Mouse (Mus musculus) bone marrow macrophage, adult 2 months (primary cell): ENCODE measurements around the gene Rel. TPM values are rescaled to one million over a fixed set of nuclear protein-coding genes. Genes with fewer than 3 reads are reported as not detected.
"Not testable (repeated sequence)": the region's sequence is repeated elsewhere in the genome, so short reads cannot be mapped to it uniquely, and the experiment has no call there.

Experiments used
- H3K27ac ChIP-seq: 2 replicates; pipeline ENCODE4 v1.5.1; 2012; ENCODE audit warnings: low read depth, low read length; ENCODE audit not compliant: insufficient read depth
- H3K4me1 ChIP-seq: 2 replicates; pipeline ENCODE4 v1.6.1; 2012; ENCODE audit warnings: low read length; ENCODE audit not compliant: control insufficient read depth, insufficient read depth
- H3K4me3 ChIP-seq: 2 replicates; pipeline ENCODE4 v1.5.1; 2012; ENCODE audit warnings: mild to moderate bottlenecking, low read length, moderate library complexity; ENCODE audit not compliant: insufficient read depth
- CTCF ChIP-seq: IDR thresholded peaks from 2 replicates; pipeline ENCODE4 v1.5.1; 2012; ENCODE audit warnings: low read depth, mild to moderate bottlenecking, low read length, moderate library complexity
- POLR2A ChIP-seq: IDR thresholded peaks from 2 replicates; pipeline ENCODE4 v1.6.1; 2012; ENCODE audit warnings: mild to moderate bottlenecking, low read depth, low read length, borderline replicate concordance
- polyA plus RNA-seq: library from polyadenylated mRNA; stranded (reverse); fragments of >200 nt; gene quantifications from 2 replicates; pipeline ENCODE4 v1.2.4, GENCODE M21; 2012; ENCODE audit not compliant: missing spikeins, insufficient read depth, insufficient read length

The Rel gene
- polyA plus RNA-seq, 1 experiment: 26.6 TPM

- no peaks in the 10 kb centered on the region for H3K4me1 ChIP-seq
- TF ChIP-seq CTCF (no peak), POLR2A (no peak)
- H3K27ac ChIP-seq: no peak overlapping the region
- no peak overlapping the region for H3K4me3 ChIP-seq
These were observed 8.0 kb upstream of the Rel start for GRCm38 (mm10) chr11:23778787-23779201.

GRCm38 (mm10) chr11:23772471-23772870, 1.7 kb upstream of the Rel start:
- Histone ChIP-seq H3K4me3 (no peak overlapping the region), H3K4me1 (peaks cover 4% of the 10 kb centered on the region), H3K27ac (no peak overlapping the region)
- TF ChIP-seq POLR2A (no peak), CTCF (no peak)

- peak overlapping the region; percentile 94 for H3K27ac ChIP-seq
- H3K4me1 ChIP-seq: peaks cover 10% of the 10 kb centered on the region
- no peak for TF ChIP-seq CTCF
- no peak for TF ChIP-seq POLR2A
- H3K4me3 ChIP-seq: peak overlapping the region; percentile 97
These were observed 832 bp upstream of the Rel start for GRCm38 (mm10) chr11:23771507-23772097.

GRCm38 (mm10) chr11:23770510-23770759, 335 bp downstream of the Rel start:
- TF ChIP-seq POLR2A (no peak), CTCF (no peak)
- peak overlapping the region; percentile 97 for H3K4me3 ChIP-seq
- H3K27ac ChIP-seq: peak overlapping the region; percentile 95
- H3K4me1 ChIP-seq: peaks cover 10% of the 10 kb centered on the region

- H3K4me1 ChIP-seq: peaks cover 11% of the 10 kb centered on the region
- peak overlapping the region; percentile 97 for H3K4me3 ChIP-seq
- TF ChIP-seq CTCF: no peak
- no peak for TF ChIP-seq POLR2A
- H3K27ac ChIP-seq: peak overlapping the region; percentile 95
These were observed 872 bp downstream of the Rel start for GRCm38 (mm10) chr11:23769686-23770509.

- peak overlapping the region; percentile 53 for H3K27ac ChIP-seq
- TF ChIP-seq CTCF: no peak
- no peak for TF ChIP-seq POLR2A
- H3K4me3 ChIP-seq: no peak overlapping the region; the same call in 1 of the 2 replicates
- peaks cover 13% of the 10 kb centered on the region for H3K4me1 ChIP-seq
These were observed 1.7 kb downstream of the Rel start for GRCm38 (mm10) chr11:23769033-23769432.

GRCm38 (mm10) chr11:23767928-23768327, 2.8 kb downstream of the Rel start:
- no peak overlapping the region for H3K4me3 ChIP-seq
- no peak for TF ChIP-seq CTCF
- TF ChIP-seq POLR2A: no peak
- peaks cover 17% of the 10 kb centered on the region for H3K4me1 ChIP-seq
- H3K27ac ChIP-seq: no peak overlapping the region

GRCm38 (mm10) chr11:23767369-23767768, 3.4 kb downstream of the Rel start:
- not testable (repeated sequence) for H3K4me3 ChIP-seq, H3K27ac ChIP-seq
- peaks cover 17% of the 10 kb centered on the region for H3K4me1 ChIP-seq

GRCm38 (mm10) chr11:23762635-23763034, 8.1 kb downstream of the Rel start:
- Histone ChIP-seq H3K27ac (peak overlapping the region; percentile 60), H3K4me3 (no peak overlapping the region), H3K4me1 (peaks cover 18% of the 10 kb centered on the region)
- TF ChIP-seq CTCF (no peak), POLR2A (no peak)

GRCm38 (mm10) chr11:23758218-23758617, 12.6 kb downstream of the Rel start:
- Histone ChIP-seq H3K27ac (no peak overlapping the region), H3K4me1 (peaks cover 17% of the 10 kb centered on the region)
- TF ChIP-seq POLR2A: no peak
- TF ChIP-seq CTCF: no peak

More at GRCm38 (mm10) chr11:23758218-23758617, 12.6 kb downstream of the Rel start:
- H3K4me3 ChIP-seq: no peak overlapping the region
